Mouse (Mus musculus) cerebellum, adult 11-12 months (tissue): ENCODE measurements around the gene Calhm4.
A peak's percentile ranks its signal among the peaks of the same experiment; 100 is the strongest.
"Not testable (repeated sequence)": the region's sequence is repeated elsewhere in the genome, so short reads cannot be mapped to it uniquely, and the experiment has no call there.

Experiments used
- DNase-seq: peaks from one replicate; pipeline ENCODE4 v3.0.0; 2022

Calhm4 gene

GRCm38 (mm10) chr10:34044210-34044609, at the start of gene Calhm4:
TSS of gene Calhm4 (minus strand) at chr10:34044310.
- DNase-seq = no peak

- no peak for DNase-seq
Observed at GRCm38 (mm10) chr10:34091888-34092287, 47.8 kb upstream of the Calhm4 start.

- DNase-seq = no peak
Observed at GRCm38 (mm10) chr10:34090481-34090880, 46.4 kb upstream of the Calhm4 start.

- no peak for DNase-seq
Observed at GRCm38 (mm10) chr10:34089517-34089916, 45.4 kb upstream of the Calhm4 start.

DNA sequence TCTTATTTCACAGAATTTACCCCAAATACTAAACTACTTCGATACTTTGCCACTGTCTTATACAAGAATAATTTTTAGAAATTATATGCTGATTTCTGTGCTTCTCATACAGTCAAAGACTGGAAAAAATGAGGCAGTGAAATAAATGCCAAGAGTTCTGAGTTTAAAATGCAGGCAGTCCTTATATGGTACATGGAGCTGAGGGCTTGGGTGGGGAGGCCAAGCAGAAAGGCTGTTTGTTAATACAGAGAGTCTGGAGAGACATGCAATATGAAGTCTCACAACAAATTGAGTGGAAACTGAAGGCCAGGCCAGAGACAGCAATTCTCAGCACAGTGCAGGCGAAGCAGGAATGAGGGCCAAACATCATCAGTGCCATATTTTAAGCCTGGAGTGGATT, 44.4 kb upstream of the Calhm4 start:
- no peak for DNase-seq

GRCm38 (mm10) chr10:34086514-34086913, 42.4 kb upstream of the Calhm4 start:
- no peak for DNase-seq

DNA sequence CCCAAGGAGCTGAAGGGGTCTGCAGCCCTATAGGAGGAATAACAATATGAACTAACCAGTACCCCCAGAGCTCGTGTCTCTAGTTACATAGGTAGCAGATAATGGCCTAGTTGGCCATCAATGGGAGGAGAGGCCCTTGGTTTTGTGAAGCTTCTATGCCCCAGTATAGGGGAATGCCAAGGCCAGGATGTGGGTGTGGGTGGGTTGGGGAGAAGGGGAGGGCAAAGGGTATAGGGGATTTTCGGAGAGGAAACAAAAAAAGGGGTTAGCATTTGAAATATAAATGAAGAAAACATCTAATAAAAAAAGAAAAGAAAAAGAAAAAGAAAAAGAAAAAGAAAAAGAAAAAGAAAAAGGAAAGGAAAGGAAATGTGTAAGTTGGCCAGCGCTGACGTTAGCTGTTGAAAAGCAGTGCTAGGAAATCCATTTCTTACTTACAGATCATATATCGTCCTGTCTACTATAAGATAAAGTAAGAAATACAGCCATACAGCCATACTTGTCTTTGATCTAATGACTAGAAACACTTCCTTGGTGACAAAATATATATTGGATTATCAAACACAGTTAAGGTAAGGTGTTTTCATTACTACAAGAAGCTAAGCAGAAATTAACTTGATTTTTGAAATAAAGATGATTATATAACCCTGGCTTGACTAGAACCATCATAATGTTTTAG, 30.6 kb upstream of the Calhm4 start:
- DNase-seq = no peak

DNA sequence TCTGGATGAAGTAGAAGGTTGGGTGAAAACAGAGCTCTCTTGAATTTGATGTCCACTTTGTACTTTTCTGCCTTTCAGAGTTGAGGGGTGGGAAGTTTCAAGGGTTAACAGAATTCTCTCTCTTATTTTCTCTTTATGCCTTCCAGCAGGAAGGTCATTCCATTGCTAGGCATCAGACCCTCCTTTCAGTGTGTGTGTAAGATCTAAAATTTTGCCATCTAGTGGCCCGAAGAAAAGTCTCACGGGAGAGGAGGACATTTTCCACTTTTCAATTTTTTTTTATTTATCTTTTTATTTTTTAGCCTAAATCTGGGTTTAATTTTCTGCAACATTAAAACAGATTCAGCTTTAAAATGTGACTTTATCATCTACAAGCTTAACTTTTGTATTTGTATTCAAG, 27.5 kb upstream of the Calhm4 start:
- DNase-seq = no peak

- DNase-seq = no peak
Observed at GRCm38 (mm10) chr10:34070999-34071492, 26.9 kb upstream of the Calhm4 start.

- no peak for DNase-seq
Observed at GRCm38 (mm10) chr10:34069606-34070005, 25.5 kb upstream of the Calhm4 start.

DNA sequence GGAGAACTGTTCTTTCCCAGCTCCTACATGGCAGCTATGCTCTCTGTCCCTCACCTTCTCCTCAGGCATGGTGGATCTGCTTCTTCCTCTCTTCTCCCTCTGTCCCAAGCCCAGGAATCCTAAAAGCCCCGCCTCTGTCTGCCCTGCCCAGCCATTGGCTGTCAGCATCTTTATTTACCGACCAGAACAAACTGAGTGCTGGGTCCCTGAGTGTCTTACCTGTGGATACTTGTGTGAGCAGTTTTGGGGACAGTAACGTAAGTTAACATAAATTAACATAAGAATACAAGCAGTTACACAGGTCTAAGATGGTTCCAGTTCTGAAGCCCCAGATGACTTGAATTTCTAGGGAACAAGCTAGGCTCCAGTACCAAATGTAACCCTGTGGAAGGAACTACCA, 22.5 kb upstream of the Calhm4 start:
- no peak for DNase-seq

DNA sequence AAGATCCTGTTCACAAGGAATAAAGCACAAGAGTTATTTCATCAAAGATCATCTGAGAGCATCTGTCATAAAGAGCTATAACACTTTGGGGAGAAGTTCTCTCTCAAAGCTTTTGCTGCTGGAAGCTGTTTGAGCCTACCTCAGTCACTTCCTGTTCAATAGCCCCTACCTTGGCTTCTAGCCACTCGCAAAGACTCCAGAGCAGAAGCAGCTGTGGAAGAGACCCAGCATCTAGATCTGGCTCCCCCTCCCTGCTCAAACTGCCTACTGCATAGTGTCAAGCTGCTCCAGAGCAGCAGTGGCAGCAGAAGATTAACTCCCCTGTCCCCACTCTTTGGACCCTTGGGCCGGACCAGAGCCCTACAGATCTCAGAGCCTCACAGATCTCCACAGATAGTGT, 9.9 kb upstream of the Calhm4 start:
- DNase-seq = no peak

DNA sequence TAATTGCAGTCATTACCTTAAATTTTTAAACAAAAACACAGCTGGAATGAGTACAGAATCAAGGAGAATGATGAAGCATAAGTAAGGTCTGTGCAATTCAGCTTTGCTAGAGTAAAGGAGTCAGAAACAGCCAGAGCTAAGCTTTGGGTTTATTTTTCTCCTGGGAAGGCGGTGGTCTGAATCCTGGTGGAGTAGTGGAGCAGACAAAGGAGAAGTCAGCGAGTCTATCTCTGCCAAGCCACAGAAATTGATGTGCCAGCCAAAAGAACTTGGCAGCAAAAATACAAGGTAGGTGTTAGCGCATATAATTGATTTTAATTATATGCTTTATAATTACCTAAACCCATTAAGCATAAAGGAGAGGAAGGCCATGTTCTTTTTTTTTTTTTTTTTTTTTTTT, 6.7 kb downstream of the Calhm4 start, which contains the start of gene Trappc3l:
Trappc3l (plus strand) TSS at position 197 of the 400 bp plus-strand sequence.
- DNase-seq = no peak

GRCm38 (mm10) chr10:34036587-34036986, 7.5 kb downstream of the Calhm4 start:
- DNase-seq = no peak

DNA sequence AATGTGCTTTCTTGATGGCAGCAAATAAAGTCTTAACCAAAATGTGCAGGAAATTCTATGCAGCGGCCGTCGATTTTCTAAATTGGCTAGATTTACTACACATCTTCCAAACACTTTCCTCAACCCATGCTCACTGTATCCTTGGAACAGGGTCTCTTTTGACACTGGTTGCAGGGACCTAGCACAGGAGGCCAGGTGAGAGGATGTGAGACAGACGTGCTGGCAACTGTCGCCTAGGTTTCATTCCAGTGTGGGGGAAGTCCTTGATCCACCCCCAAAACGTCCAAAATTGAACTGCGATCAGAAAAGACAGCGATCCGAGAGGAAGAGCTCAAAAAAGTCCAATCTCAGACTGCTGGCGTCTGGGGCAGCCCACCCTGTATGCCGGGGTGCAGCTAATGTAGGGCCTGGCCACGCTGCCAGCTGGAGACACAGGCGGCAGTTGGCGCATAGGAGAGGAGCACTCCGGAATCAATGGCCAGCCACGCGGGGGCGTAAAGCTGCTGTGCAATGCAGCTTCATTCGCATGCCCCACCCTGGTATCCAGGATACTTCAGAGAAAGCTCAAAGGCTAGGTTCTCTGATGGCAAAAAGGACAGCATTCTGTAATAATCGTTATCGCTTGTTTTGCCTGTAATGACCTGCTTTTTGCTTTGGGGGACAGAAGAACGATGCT, 10.3 kb downstream of the Calhm4 start:
- no peak for DNase-seq

DNA sequence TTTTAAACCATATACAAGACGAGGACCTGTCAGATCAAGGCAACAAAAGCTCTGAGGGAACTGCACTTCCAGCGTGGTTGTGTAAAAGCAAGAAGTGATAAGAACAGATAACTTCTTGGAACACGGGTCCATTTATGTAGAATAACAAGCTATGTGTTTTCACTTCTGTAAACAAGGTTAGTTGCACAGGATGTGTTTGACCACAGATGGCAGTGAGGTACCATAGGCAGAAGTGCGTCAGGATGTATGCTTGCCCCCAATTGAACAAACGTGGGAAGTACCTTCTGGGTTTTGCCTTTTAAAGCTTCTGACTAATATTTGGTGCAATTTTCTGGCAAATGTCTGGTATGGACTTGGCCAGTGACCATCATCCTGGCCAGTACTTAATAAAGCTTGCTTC, 13.8 kb downstream of the Calhm4 start:
- DNase-seq = no peak

GRCm38 (mm10) chr10:34019302-34020075, 24.6 kb downstream of the Calhm4 start, which contains the start of gene Rwdd1:
TSS of gene Rwdd1 (minus strand) at chr10:34019624.
- DNase-seq = peak; percentile 99

DNA sequence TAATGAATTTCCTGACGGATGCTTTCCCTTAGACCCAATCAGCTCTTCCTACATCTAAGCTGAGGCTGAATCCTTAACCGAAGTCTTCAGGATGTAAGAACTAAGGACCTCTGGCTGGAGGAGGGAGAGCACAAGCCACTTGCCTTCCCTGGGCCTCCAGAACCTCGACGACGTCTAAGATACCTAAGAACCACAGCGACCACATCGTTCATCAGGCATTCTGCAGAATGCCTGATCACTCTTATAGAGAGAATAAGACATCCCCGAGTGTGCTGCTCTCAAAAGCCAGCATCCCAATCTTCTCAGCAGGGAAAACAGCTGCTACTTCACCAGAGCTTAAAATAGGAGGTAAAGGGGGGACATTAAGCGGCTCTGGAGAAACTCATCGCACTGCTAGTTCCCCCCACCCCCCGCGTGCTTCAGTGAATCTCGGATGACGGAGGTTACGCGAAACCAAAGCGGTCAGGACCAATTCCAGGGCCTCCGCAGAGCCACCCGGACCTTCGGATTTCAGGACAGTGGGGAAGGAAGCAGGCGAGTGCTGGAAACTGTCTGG, 25.3 kb downstream of the Calhm4 start:
- no peak for DNase-seq

DNA sequence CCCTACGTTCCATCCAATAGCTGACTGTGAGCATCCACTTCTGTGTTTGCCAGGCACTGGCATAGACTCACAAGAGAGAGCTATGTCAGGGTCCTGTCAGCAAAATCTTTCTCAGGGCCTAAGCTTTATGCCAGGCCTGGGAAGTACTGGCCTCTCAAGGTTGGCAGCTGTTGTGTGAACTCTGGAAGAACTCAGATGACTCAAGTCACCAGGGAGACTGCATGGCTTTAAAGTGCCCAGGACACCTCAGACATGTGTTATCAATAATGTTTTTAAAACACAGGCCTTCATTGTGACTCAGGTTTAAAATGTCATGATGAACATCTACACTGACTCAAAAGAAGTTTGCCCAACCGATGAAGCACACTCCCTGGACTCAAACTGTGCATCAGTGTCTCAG, 30.9 kb downstream of the Calhm4 start:
- DNase-seq = no peak

GRCm38 (mm10) chr10:34012581-34012980, 31.5 kb downstream of the Calhm4 start:
- DNase-seq = no peak

- DNase-seq = no peak
Observed at GRCm38 (mm10) chr10:33998397-33998796, 45.7 kb downstream of the Calhm4 start.

GRCm38 (mm10) chr10:33996686-33997085, 47.4 kb downstream of the Calhm4 start:
- not testable (repeated sequence) for DNase-seq
